Mouse (Mus musculus): ENCODE results near the gene Reln.

Gene Reln

GRCm38 (mm10) chr5:21934173-21934698, 410.3 kb downstream of the Reln start:
- no peak for DNase-seq (ENCODE audit: low spot score)

- DNase-seq (ENCODE audit: low spot score): peak; percentile 42
Measured at GRCm38 (mm10) chr5:21933340-21934075, 411.0 kb downstream of the Reln start.

- DNase-seq (ENCODE audit: low spot score): no peak
Measured at GRCm38 (mm10) chr5:21931151-21931550, 413.4 kb downstream of the Reln start.

- DNase-seq (ENCODE audit: low spot score): no peak
Measured at GRCm38 (mm10) chr5:21920310-21920709, 424.2 kb downstream of the Reln start.

GRCm38 (mm10) chr5:21919281-21919780, 425.2 kb downstream of the Reln start:
- DNase-seq (ENCODE audit: low spot score): no peak

- DNase-seq (ENCODE audit: low spot score): peak; percentile 45
Measured at GRCm38 (mm10) chr5:21915973-21916372, 428.5 kb downstream of the Reln start.

GRCm38 (mm10) chr5:21914776-21915175, 429.7 kb downstream of the Reln start:
- DNase-seq (ENCODE audit: low spot score): no peak

GRCm38 (mm10) chr5:21912835-21913530, 431.5 kb downstream of the Reln start:
- no peak for DNase-seq (ENCODE audit: low spot score)

- DNase-seq (ENCODE audit: low spot score): no peak
Measured at GRCm38 (mm10) chr5:21910726-21911125, 433.8 kb downstream of the Reln start.

GRCm38 (mm10) chr5:21909713-21910112, 434.8 kb downstream of the Reln start:
- DNase-seq (ENCODE audit: low spot score): no peak

GRCm38 (mm10) chr5:21901411-21901810, 443.1 kb downstream of the Reln start:
- no peak for DNase-seq (ENCODE audit: low spot score)

GRCm38 (mm10) chr5:21900891-21901290, 443.6 kb downstream of the Reln start:
- no peak for DNase-seq (ENCODE audit: low spot score)

- DNase-seq (ENCODE audit: low spot score): no peak
Measured at GRCm38 (mm10) chr5:21898875-21899274, 445.6 kb downstream of the Reln start.

- no peak for DNase-seq (ENCODE audit: low spot score)
Measured at GRCm38 (mm10) chr5:21896586-21896985, 447.9 kb downstream of the Reln start.

GRCm38 (mm10) chr5:21894168-21894567, 450.3 kb downstream of the Reln start:
- DNase-seq (ENCODE audit: low spot score): no peak

GRCm38 (mm10) chr5:21866750-21867149, 477.8 kb downstream of the Reln start:
- no peak for DNase-seq (ENCODE audit: low spot score)

- peak; percentile 41 for DNase-seq (ENCODE audit: low spot score)
Measured at GRCm38 (mm10) chr5:21866311-21866712, 478.2 kb downstream of the Reln start.

- DNase-seq (ENCODE audit: low spot score): peak; percentile 43
Measured at GRCm38 (mm10) chr5:21865346-21866107, 479.0 kb downstream of the Reln start, which contains the start of gene Slc26a5. TSS of gene Slc26a5 (minus strand) at chr5:21865604.

GRCm38 (mm10) chr5:21858653-21859052, 485.8 kb downstream of the Reln start:
- DNase-seq (ENCODE audit: low spot score): no peak

GRCm38 (mm10) chr5:21851679-21852340, 492.7 kb downstream of the Reln start:
- peak; percentile 45 for DNase-seq (ENCODE audit: low spot score)

GRCm38 (mm10) chr5:21847438-21847837, 497.1 kb downstream of the Reln start:
- DNase-seq (ENCODE audit: low spot score): no peak
